Mouse (Mus musculus): ENCODE results near the gene Epsti1. TPM values are rescaled to one million over a fixed set of nuclear protein-coding genes. Genes with fewer than 3 reads are reported as not detected.

Gene Epsti1
- polyA plus RNA-seq (2012; rRNA removed), result 11.8 and 19.8 TPM in 2 replicates

DNA sequence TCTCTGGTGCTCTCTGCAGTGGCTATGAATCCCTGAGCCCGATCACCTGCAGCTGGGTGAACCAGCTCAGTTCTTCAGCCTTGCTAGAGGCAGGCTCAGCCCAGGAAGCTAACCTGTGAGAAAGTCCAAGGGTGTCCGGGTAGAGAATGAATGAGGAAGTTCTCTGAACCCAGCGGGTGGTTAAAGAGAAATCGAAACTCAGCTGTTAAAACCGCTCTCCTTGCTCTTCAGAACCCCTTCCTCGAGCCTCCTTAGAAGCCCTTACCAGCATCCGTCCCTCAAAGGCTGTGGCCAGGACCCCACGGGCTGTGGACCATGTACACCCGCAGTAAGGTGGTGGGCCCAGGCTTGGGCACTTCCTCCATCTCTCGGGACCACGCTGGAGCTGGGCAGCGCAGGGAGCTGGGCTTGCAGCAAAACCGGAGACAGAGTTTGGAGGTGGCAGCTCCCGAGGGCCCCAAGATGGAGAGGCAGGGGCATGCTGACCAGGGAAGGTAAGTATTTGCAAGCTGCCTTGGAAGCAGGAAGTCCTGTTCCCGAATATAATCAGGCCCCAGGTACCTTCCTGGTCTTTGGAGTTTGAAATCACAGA lies at the start of gene Epsti1:
TSS of gene Epsti1 (plus strand) at position 69 of the 592 bp plus-strand sequence.
- Histone ChIP-seq H3K4me3 (ENCODE audit: low read depth, low read length) (peak within 1 kb of the TSS; percentile 99), H3K4me1 (ENCODE audit: control insufficient read depth, insufficient read depth, insufficient read length, low read length) (peaks cover 17% of the 10 kb centered on the region; the same call in 1 of the 2 replicates), H3K27ac (ENCODE audit: insufficient read depth, low read depth, low read length) (peak within 1 kb of the TSS; percentile 99), H3K27me3 (ENCODE audit: control insufficient read depth, insufficient read depth, low read length) (no peaks in the 10 kb centered on the region), H3K36me3 (ENCODE audit: control insufficient read depth, insufficient read depth, low read length) (no peaks in the 10 kb centered on the region)
- TF ChIP-seq POLR2A (IDR thresholded peaks at IDR 0.05; ENCODE audit: low read depth, low read length) (peak; percentile 50; the same call in 1 of the 2 replicates), CTCF (IDR thresholded peaks at IDR 0.05; ENCODE audit: extremely low read depth, insufficient read length, insufficient replicate concordance, low read depth, low read length) (no peak)
- WGBS, result 11% methylated on average over 15 of the region's 15 CpGs

DNA sequence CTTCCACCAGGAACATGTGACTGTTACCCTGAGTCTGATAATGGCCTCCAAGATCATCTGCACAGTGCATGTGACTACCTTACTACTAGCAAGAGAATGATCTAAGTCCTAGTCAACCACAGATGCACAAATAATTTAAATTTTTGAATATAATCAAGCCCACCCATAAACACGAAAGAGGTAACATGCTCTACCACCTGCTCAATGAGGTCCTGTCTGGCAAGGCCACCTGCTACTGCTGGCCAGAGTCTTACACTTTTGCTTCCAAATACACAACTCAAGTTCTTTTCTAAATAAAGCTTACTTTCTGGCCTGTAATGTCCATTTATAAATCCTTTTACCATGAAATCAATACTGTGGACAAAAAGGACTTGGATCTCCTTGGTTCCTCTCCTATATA lies 44.1 kb upstream of the Epsti1 start:
- no peak overlapping the region for H3K4me3 ChIP-seq (ENCODE audit: low read depth, low read length)
- H3K36me3 ChIP-seq (ENCODE audit: control insufficient read depth, insufficient read depth, low read length), result no peaks in the 10 kb centered on the region; the same call in 1 of the 2 replicates
- no peaks in the 10 kb centered on the region for H3K27me3 ChIP-seq (ENCODE audit: control insufficient read depth, insufficient read depth, low read length)
- TF ChIP-seq CTCF (IDR thresholded peaks at IDR 0.05; ENCODE audit: extremely low read depth, insufficient read length, insufficient replicate concordance, low read depth, low read length) (no peak), POLR2A (IDR thresholded peaks at IDR 0.05; ENCODE audit: low read depth, low read length) (no peak)
- 74% methylated on average over 1 of the region's 1 CpGs for WGBS
- H3K27ac ChIP-seq (ENCODE audit: insufficient read depth, low read depth, low read length), result no peak overlapping the region
- no peaks in the 10 kb centered on the region; the same call in 1 of the 2 replicates for H3K4me1 ChIP-seq (ENCODE audit: control insufficient read depth, insufficient read depth, insufficient read length, low read length)

DNA sequence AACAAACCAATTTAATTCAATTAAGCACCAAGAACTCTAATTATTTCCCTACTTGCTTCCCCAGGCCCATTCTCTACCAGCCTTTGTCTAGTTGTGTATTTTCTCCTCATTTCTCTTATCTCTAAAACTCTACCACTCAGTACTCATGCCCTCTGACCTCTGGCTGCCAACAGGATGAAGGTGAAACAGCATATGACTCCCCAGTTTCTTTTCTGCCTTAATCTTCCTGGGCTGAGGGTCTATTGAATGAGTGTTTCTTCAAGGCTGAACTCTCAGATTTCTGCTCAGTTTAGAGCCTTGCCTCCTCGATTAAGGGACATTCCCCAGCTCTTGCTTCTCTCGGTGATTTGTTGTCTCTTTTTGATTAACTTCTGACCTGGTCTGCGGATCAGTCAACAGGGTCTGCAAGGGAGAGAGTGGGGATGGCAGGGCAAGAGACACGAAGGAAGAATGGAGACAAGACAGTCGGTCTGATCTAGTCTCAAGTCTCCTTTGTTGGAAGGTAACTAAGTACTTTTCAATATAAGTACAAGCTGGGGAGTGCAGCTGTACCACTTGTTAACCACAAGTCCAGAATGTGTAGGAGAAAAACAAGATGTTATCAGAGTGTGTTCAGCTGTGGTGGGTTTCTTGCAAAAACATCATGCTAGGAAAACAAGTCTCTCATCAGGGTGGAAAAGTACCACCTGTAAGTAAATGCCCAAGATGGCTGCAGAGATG lies 43.0 kb upstream of the Epsti1 start:
- peak overlapping the region; percentile 49; the same call in 1 of the 2 replicates for H3K27ac ChIP-seq (ENCODE audit: insufficient read depth, low read depth, low read length)
- no peaks in the 10 kb centered on the region; the same call in 1 of the 2 replicates for H3K4me1 ChIP-seq (ENCODE audit: control insufficient read depth, insufficient read depth, insufficient read length, low read length)
- H3K36me3 ChIP-seq (ENCODE audit: control insufficient read depth, insufficient read depth, low read length), result no peaks in the 10 kb centered on the region
- no peak overlapping the region for H3K4me3 ChIP-seq (ENCODE audit: low read depth, low read length)
- no peaks in the 10 kb centered on the region for H3K27me3 ChIP-seq (ENCODE audit: control insufficient read depth, insufficient read depth, low read length)
- no peak for TF ChIP-seq CTCF (IDR thresholded peaks at IDR 0.05; ENCODE audit: extremely low read depth, insufficient read length, insufficient replicate concordance, low read depth, low read length)
- 59% methylated on average over 5 of the region's 5 CpGs for WGBS

DNA sequence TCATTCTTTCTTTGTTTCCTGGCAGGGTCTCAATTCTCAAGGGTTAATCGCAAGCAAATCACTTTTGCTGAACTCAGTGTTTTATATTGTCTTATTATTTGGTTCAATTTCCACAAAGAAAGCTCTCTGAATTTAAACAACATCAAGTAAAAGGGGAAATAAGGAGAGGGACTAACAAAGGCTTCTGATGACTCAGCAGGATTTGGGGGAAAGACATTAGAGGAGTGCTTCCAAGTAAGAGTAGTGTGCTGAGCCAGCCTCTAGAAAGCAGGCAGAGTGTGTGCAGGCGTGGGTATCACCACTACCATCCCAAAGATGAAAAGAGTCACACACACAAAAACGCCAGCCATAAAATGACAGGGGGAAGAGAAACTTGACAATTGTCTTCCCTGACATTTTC lies 40.0 kb upstream of the Epsti1 start:
- H3K27me3 ChIP-seq (ENCODE audit: control insufficient read depth, insufficient read depth, low read length), result no peaks in the 10 kb centered on the region
- no peaks in the 10 kb centered on the region; the same call in 1 of the 2 replicates for H3K4me1 ChIP-seq (ENCODE audit: control insufficient read depth, insufficient read depth, insufficient read length, low read length)
- no peak overlapping the region for H3K4me3 ChIP-seq (ENCODE audit: low read depth, low read length)
- H3K36me3 ChIP-seq (ENCODE audit: control insufficient read depth, insufficient read depth, low read length), result no peaks in the 10 kb centered on the region
- 83% methylated on average over 3 of the region's 3 CpGs for WGBS
- no peak for TF ChIP-seq POLR2A (IDR thresholded peaks at IDR 0.05; ENCODE audit: low read depth, low read length)
- TF ChIP-seq CTCF (IDR thresholded peaks at IDR 0.05; ENCODE audit: extremely low read depth, insufficient read length, insufficient replicate concordance, low read depth, low read length), result no peak
- peak overlapping the region; percentile 29; the same call in 1 of the 2 replicates for H3K27ac ChIP-seq (ENCODE audit: insufficient read depth, low read depth, low read length)

DNA sequence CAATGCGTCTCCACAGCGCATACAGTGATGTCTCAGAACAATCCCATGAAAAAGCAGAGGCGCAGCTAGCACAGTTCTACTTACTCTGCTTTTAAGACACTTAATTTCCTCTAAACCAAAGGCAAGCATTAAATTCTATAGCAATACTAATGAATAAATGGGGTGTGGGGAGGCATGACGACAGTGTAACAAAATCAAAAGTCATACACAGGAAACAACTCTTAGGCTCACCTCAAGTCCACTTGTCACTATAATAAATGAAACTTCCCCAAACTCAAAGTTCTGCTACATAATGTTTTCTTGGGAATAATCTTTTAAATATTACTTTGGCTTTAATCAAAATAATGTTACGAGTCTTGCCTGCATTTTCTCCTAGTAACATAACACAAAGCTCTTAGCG lies 39.5 kb upstream of the Epsti1 start:
- Histone ChIP-seq H3K36me3 (ENCODE audit: control insufficient read depth, insufficient read depth, low read length) (no peaks in the 10 kb centered on the region), H3K27ac (ENCODE audit: insufficient read depth, low read depth, low read length) (peak overlapping the region; percentile 29; the same call in 1 of the 2 replicates), H3K27me3 (ENCODE audit: control insufficient read depth, insufficient read depth, low read length) (no peaks in the 10 kb centered on the region), H3K4me1 (ENCODE audit: control insufficient read depth, insufficient read depth, insufficient read length, low read length) (no peaks in the 10 kb centered on the region; the same call in 1 of the 2 replicates), H3K4me3 (ENCODE audit: low read depth, low read length) (no peak overlapping the region)
- TF ChIP-seq POLR2A (IDR thresholded peaks at IDR 0.05; ENCODE audit: low read depth, low read length) (no peak), CTCF (IDR thresholded peaks at IDR 0.05; ENCODE audit: extremely low read depth, insufficient read length, insufficient replicate concordance, low read depth, low read length) (no peak)
- 91% methylated on average over 6 of the region's 6 CpGs for WGBS

DNA sequence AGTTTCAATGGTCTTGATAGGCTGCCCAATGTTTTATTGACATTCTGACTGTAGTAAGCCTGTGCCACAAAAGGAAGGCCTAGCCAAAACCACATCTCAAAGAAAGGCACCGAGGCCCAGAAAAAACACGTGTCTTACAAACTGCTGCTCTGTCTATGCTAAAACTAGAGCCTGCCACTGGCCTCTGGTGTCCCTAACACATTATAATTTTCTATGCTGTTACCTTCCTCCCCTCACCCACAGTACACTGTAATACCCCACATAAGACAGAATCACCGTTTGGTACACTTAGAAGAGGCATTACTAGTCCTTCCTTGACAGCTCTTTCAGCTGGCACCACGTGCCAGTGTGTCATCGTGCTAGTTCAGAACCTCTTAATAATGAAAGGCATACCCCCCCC lies 36.4 kb upstream of the Epsti1 start:
- Histone ChIP-seq H3K27me3 (ENCODE audit: control insufficient read depth, insufficient read depth, low read length) (no peaks in the 10 kb centered on the region), H3K4me3 (ENCODE audit: low read depth, low read length) (no peak overlapping the region), H3K36me3 (ENCODE audit: control insufficient read depth, insufficient read depth, low read length) (no peaks in the 10 kb centered on the region), H3K27ac (ENCODE audit: insufficient read depth, low read depth, low read length) (no peak overlapping the region), H3K4me1 (ENCODE audit: control insufficient read depth, insufficient read depth, insufficient read length, low read length) (no peaks in the 10 kb centered on the region; the same call in 1 of the 2 replicates)
- WGBS, result 87% methylated on average over 5 of the region's 5 CpGs
- no peak for TF ChIP-seq CTCF (IDR thresholded peaks at IDR 0.05; ENCODE audit: extremely low read depth, insufficient read length, insufficient replicate concordance, low read depth, low read length)

DNA sequence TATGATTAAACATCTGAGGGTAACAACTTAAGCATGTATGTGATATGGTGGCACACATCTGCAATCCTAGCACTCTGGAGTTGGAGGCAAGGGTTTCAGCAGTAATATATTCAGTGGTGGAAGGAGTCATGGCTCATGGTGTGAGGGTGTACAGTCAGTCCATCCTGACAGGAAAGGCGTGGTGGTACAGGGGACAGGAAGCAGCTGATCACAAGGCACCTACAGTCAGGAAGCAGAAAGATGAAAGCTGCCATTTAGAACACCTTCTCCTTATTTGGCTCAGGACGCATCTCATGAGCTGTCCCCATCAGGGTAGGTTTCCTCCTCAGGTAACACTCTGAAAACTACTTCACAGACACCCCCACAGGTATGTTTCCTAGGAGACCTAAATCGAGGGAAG lies 33.1 kb upstream of the Epsti1 start:
- Histone ChIP-seq H3K4me1 (ENCODE audit: control insufficient read depth, insufficient read depth, insufficient read length, low read length) (no peaks in the 10 kb centered on the region), H3K27me3 (ENCODE audit: control insufficient read depth, insufficient read depth, low read length) (no peaks in the 10 kb centered on the region), H3K27ac (ENCODE audit: insufficient read depth, low read depth, low read length) (no peak overlapping the region), H3K36me3 (ENCODE audit: control insufficient read depth, insufficient read depth, low read length) (no peaks in the 10 kb centered on the region), H3K4me3 (ENCODE audit: low read depth, low read length) (no peak overlapping the region)
- TF ChIP-seq CTCF (IDR thresholded peaks at IDR 0.05; ENCODE audit: extremely low read depth, insufficient read length, insufficient replicate concordance, low read depth, low read length), result no peak
- TF ChIP-seq POLR2A (IDR thresholded peaks at IDR 0.05; ENCODE audit: low read depth, low read length), result no peak
- WGBS, result 66% methylated on average over 3 of the region's 3 CpGs

Data from small intestine, adult 2 months (tissue).